Mouse (Mus musculus): ENCODE data around the gene Usp35.

Gene Usp35

GRCm38 (mm10) chr7:97331726-97332666 lies at the start of gene Usp35, which contains the start of gene Kctd21:
Gene Usp35 (minus strand): TSS chr7:97332020.
Gene Kctd21 (plus strand): TSS chr7:97332327.
- CTCF ChIA-PET, result interaction anchor here (0.6 kb wide), 1 partner anchor 40 kb away, joined by 3 read pairs; no protein-coding TSS in a partner anchor

GRCm38 (mm10) chr7:97380500-97381123 lies 48.8 kb upstream of the Usp35 start:
- CTCF ChIA-PET, result no interaction called here

GRCm38 (mm10) chr7:97379304-97379703 lies 47.5 kb upstream of the Usp35 start:
- CTCF ChIA-PET, result no interaction called here

- CTCF ChIA-PET, result no interaction called here
These were observed 44.1 kb upstream of the Usp35 start for GRCm38 (mm10) chr7:97375906-97376305.

- CTCF ChIA-PET, result no interaction called here
These were observed 43.3 kb upstream of the Usp35 start for GRCm38 (mm10) chr7:97375101-97375500.

- CTCF ChIA-PET, result no interaction called here
These were observed 34.1 kb upstream of the Usp35 start for GRCm38 (mm10) chr7:97365887-97366286.

GRCm38 (mm10) chr7:97361467-97361866 lies 29.6 kb upstream of the Usp35 start:
- CTCF ChIA-PET, result interaction anchor here (1.4 kb wide), 1 partner anchor 30 kb away, joined by 6 read pairs; no protein-coding TSS in a partner anchor

GRCm38 (mm10) chr7:97360955-97361354 lies 29.1 kb upstream of the Usp35 start:
- CTCF ChIA-PET, result interaction anchor here (1.4 kb wide), 1 partner anchor 31 kb away, joined by 6 read pairs; no protein-coding TSS in a partner anchor

- CTCF ChIA-PET, result interaction anchor here (0.6 kb wide), 1 partner anchor 206 kb away, joined by 3 read pairs; no protein-coding TSS in a partner anchor
These were observed 28.3 kb upstream of the Usp35 start for GRCm38 (mm10) chr7:97360166-97360565.

- CTCF ChIA-PET, result no interaction called here
These were observed 26.5 kb upstream of the Usp35 start for GRCm38 (mm10) chr7:97358347-97358746.

- CTCF ChIA-PET, result no interaction called here
These were observed 26.0 kb upstream of the Usp35 start for GRCm38 (mm10) chr7:97357840-97358239.

GRCm38 (mm10) chr7:97356875-97357276 lies 25.1 kb upstream of the Usp35 start:
- CTCF ChIA-PET, result no interaction called here

GRCm38 (mm10) chr7:97356253-97356652 lies 24.4 kb upstream of the Usp35 start:
- CTCF ChIA-PET, result interaction anchor here (1.3 kb wide), 1 partner anchor 15 kb away, joined by 4 read pairs; the partner anchor contains the start of gene Alg8

- CTCF ChIA-PET, result interaction anchor here (0.6 to 1.3 kb wide), 2 partner anchors 16 to 98 kb away, joined by 3 to 4 read pairs; partner anchors contain the start of gene Alg8
These were observed 23.4 kb upstream of the Usp35 start for GRCm38 (mm10) chr7:97355068-97355841.

GRCm38 (mm10) chr7:97353356-97353755 lies 21.5 kb upstream of the Usp35 start:
- CTCF ChIA-PET, result interaction anchor here (0.8 kb wide), 1 partner anchor 16 kb away, joined by 3 read pairs; no protein-coding TSS in a partner anchor

- CTCF ChIA-PET, result no interaction called here
These were observed 20.1 kb upstream of the Usp35 start for GRCm38 (mm10) chr7:97351792-97352513.

- CTCF ChIA-PET, result no interaction called here
These were observed 19.1 kb upstream of the Usp35 start for GRCm38 (mm10) chr7:97350891-97351290.

GRCm38 (mm10) chr7:97349438-97349837 lies 17.6 kb upstream of the Usp35 start:
- CTCF ChIA-PET, result no interaction called here

GRCm38 (mm10) chr7:97348836-97349235 lies 17.0 kb upstream of the Usp35 start:
- CTCF ChIA-PET, result no interaction called here

- CTCF ChIA-PET, result interaction anchor here (0.8 kb wide), 1 partner anchor 11 kb away, joined by 10 read pairs; no protein-coding TSS in a partner anchor
These were observed 16.5 kb upstream of the Usp35 start for GRCm38 (mm10) chr7:97348318-97348717.

GRCm38 (mm10) chr7:97347464-97347863 lies 15.6 kb upstream of the Usp35 start:
- CTCF ChIA-PET, result interaction anchor here (0.8 kb wide), 1 partner anchor 12 kb away, joined by 10 read pairs; no protein-coding TSS in a partner anchor

Measured in spleen, embryonic (tissue).